Mouse (Mus musculus): ENCODE data around the gene Rrh.

- no peak for TF ChIP-seq CTCF (IDR thresholded peaks at IDR 0.05; ENCODE audit: insufficient read depth, low read depth, low read length)
- no peak for TF ChIP-seq POLR2A (IDR thresholded peaks at IDR 0.05; ENCODE audit: insufficient read depth, low read depth, low read length)
Observed at GRCm38 (mm10) chr3:129824891-129825290, 2.5 kb upstream of the Rrh start.

All from olfactory bulb, adult 2 months (tissue).